Mouse (Mus musculus) natural killer cell, adult 2 months (primary cell): ENCODE results near the gene Sh3rf3.

Experiments
- DNase-seq, 2 experiments: peaks; one replicate each; pipeline ENCODE4 v3.0.0; 2022; ENCODE audit warnings: low spot score in 2 of 2

The Sh3rf3 gene

DNA sequence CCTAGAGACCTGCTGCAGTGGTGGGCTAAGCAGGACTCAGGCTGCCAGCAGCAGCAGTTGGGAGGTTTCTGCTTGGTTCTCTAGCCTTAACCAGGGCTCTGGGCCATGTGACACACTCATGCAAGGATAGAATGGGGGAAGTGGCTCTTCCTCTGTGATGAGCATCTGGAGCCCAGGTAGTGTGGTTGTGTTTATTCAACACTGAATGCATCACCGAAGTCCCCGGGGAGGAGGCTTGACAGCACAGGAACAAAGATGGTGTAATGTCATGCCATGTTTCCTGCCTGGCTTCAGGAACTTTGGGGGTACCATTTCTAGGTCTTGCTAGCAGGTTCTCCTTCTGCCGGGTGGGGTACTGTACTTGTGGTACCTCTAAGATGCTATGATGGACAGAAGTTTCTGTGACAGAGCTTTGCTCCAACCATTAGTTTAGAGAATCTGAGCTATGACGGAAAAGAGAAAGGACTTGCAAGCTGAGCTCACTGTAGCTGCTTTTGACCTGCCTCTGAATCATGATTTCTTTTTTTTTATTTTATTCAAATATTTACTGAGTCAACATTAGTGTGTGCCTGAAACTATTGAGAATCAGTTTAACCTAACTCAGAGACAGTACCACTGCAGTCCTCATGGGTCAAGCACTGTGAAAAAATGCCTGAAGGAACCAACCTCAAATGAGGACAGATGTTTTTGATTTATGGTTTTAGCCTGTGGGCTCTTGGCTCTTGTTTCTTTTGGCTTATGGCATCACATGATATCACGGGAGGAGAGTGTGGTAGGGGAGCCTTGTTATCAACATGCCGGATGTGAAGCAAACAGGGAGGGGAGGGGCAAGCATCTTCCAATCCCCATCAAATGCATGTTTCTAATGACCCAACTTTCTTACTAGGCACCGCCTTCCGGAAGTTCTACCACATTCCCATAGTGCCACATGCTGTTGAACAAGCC lies 102.4 kb downstream of the Sh3rf3 start:
- DNase-seq: no peak

DNA sequence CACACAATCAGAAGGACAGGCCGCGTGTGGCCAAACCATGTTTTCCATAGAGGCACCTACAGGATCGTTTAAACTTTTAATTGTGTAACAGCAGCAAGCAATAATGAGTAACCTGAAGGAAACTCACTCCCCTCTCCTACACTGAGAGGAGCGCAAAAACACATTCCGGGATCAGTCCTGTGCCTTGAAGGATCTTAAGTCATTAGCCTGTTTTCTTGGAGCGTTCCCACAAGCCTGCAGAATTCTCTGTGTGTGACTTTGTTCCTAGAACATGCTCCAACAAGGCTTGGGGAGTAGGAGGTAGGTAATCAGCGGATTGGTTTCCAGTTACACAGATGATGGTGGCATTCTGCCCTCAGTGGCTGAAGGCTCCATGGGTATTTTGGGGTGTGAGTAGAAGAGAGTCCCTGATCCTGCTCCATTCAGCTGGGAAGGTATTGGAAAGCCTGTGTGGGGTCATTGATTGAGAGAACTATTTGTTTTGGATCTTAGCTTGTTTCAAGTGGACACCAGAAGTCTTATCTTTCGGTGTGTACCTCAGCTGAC lies 108.6 kb downstream of the Sh3rf3 start:
- no peak for DNase-seq

DNA sequence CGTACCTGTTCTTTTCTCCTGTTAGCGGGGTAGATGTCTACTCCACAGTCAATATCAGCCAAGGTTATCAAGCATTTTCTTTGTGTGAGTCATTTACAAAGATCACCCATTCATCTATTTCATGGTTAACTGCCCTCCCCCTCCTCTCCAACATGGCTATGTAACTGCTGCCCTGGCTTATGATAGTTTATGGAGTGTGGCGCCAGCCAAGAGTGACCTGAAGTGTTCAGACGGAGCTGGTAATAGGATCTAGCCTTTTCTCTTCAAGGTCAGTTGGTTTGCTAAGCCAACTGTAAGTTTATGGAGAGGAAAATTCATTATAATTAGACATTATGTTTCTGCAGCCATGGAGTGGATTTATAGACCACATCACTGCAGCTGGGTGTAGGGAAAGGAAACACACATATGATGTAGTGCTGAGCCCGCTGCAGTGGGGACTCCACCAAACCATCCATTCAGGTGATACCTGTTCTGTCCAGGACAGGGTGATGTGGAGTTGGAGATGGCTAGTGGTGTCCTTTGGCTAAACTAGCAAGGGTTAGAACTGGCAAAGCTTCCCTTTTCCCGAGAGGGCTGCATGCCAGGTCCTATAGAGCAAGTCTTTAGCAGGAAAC lies 109.2 kb downstream of the Sh3rf3 start:
- DNase-seq: no peak

DNA sequence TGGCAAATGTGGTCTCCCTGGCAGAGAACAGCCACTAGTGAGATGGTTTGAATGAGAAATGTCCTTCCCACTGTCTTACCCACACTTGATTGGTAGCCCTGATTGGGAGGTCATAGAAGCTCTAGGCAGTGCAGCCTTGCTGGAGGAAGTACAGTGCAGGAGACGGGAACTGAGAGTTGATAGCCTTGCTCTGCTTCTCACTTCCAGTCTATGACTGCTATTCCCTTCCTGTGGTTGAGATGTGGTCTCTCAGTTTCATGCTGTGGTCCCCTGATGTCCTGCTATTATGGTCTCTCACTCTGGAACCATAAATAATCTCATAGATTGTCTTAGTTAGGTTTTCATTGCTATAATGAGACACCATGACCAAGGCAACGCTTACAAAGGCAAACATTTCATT lies 109.8 kb downstream of the Sh3rf3 start:
- no peak for DNase-seq

DNA sequence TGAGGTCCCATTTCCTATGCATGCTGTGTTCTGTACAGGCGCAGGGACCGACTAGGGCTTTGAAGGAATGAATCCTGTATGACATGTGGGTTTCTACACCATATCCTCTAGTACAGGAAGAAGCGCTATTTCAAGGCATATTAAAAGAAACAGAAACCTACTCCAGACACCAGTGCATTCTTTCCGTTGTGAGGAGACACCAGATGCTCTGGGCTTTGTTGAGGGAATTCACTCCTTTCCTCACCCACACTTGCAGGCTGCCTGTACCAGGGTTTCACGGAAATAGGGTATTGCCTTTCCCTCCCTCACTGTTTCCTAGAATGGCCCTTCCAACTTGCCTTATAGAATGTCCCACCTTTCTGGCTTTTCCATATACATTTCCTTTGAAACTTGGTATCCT lies 113.4 kb downstream of the Sh3rf3 start:
- DNase-seq: no peak

DNA sequence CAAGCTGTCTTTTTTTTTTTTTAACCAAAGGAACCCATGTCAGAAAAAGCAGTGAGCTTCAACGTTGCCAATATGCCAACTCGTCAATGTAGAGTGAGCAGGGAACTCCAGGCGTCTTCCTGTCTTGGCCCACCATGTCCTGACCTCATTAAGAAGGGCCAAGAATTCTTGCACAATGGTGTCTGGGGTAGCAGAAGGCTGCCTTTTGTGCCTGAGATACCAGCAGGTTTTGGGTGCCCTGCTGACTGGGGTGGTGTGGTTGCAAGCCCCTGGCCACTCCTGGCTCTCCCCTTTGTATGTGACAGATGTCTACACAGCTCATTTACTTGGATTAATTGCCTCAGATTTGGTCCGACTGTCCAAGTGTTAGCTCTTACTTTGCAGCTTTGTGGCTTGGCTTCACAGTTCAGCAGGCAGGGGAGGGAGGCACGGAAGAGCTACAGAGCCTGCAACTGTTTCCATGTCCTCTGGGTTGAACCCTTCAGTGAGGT lies 115.8 kb downstream of the Sh3rf3 start:
- DNase-seq: no peak

DNA sequence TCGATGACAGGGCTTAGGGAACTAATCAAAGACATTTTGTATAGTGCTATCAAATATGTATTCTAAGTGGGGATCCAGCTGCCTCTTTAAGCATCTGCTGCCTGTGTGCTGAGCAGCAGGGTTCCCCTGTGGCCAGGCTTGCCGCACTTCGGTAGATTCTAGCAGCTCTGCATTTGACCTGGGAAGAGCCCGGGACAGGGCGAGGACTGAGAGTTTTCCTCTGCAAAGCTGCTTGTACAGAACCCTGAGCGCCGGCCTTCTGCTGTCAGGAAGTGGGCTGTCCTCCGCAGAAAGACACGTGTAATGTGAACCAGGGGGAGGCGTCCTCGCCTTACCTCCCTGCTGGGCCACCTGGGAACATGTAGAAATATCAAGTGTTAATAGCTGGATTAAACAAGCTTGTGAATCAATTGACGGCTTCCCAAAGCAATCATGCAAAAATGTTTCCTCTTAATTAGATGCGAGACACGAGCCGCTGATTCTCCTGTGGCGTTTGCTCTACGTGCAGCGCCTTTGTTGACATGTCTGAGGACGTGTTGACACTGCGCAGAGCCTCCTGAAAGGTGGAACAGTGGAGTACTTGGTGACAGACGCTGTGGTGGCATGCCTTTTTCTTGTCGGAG lies 119.1 kb downstream of the Sh3rf3 start:
- no peak for DNase-seq

DNA sequence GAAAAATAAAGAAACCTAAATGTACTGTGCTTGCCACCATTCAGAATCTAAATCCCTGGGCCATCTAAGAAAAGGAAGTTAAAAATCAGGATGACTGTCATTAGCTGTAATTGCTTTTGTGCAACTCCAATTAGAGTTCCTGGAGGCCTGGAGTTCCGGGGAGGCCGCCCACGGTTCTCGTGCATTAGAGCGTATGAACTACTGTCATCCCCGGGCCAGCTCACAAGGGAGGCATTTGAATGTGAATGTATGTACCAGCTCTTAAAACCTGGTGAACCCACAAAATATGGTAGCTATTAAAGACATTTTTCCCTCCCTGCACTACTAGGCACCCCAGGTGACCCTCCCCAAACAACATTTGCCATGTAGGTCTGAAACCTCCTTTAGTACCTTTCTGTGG lies 122.4 kb downstream of the Sh3rf3 start:
- DNase-seq: no peak

DNA sequence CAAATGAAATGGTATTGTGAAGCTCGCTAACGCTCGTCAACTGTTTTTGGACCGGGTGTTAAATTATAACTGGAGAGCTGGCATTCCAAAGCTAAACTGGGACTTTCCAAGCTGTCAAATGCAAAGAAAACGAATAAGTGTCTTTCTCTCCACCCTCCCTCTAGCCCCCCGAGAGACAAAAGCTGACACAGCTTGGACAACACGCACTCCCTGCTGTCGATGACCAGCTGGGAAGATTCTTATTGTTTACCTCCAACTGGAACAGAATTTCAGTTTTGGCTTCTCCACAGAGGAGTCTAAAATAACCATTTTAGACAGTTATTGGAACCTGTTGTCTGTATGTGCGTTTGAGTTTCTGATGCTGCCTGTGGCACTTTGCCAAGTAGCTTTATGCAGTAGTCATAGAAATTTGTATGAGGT lies 123.3 kb downstream of the Sh3rf3 start:
- DNase-seq: no peak

DNA sequence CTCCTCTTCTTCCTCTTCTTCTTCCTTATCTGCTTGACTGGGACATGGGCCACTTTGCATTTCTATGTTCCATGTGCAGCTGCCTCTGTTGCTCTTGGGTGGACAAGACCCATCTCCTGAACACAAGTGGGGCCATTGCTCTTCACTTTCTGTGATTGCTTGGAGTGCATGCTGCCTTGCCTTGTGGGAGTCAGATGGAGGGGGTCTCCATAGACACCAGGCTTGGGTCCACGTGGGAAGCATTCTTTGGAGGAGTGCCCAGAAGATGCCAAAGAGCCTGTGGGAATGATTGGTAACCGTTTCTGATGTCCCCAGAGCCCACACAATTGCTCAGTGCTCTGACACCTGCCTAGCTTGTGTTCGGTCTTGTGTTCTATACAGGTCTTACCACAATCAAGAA lies 124.4 kb downstream of the Sh3rf3 start:
- DNase-seq: no peak

DNA sequence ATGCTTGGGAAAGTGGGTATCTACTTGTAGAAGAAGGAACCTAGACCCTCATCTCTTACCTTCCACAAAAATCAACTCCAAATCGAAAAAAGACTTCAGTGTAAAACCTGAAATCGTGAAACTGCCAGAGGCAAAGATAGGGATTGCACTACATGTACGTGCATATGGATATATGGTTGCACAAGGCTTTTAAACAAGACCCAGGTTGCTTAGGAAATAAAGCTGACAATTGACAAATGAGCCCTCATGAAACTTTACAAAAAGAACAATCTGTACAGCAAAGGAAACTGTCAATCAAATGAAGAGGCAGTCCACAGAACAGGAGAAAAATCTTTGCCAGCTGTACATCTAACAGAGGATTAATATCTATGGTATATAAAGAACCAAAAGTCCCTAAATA lies 129.7 kb downstream of the Sh3rf3 start:
- DNase-seq: no peak

DNA sequence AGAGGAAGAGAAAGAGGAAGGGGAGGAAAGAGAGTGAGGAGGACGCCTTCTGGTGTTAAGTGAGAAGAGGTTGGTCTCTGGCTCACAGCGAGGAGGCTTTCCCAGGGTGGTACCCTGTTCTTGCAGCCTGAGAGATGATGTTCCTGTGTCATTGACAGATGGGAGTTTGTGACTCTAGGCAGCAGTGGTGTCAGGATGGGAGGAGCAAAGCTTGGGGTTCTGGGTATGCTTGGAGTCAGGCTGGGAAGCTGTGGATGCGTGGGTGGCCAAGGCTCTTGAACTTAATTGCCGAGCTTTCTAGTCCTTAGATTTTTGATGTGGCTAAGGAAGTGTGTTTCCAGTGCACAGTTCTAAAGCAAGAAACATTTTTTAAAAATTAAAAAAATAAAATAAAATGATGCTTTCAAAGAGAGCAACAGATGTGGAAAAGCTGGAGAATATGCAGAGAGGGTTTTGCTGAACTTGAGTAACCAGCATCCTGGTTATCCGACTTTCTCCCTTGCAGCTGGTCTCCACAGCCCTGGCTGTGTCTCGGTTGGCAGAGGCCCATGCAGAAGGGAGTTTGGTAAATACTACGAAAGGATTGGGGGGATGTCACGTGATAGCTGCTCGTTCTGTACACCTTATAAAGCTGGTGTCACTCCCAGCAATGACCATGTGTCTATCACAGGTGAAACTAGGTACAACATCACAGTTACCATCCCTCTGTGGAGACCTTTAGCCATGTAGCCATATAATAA lies 130.7 kb downstream of the Sh3rf3 start:
- DNase-seq: no peak

DNA sequence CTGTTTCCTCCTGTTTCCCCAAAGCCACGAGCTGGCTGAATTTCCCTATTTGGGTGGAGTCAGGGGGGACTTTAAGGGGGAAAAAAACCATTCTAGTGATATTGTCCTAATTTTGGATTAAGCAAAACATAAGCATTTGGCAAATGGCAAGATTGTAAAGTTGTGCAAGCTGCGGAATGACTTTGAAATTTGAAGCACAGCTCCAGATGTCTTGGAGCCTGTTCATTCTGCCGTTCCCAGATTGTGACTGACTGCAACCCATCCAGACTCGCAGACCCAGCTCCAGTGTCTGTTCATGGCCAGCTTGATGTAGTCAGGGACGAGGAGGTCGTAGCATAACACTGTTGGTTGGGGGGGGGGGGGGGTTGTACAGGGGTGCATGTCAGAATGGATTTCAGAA lies 131.8 kb downstream of the Sh3rf3 start:
- DNase-seq: no peak

DNA sequence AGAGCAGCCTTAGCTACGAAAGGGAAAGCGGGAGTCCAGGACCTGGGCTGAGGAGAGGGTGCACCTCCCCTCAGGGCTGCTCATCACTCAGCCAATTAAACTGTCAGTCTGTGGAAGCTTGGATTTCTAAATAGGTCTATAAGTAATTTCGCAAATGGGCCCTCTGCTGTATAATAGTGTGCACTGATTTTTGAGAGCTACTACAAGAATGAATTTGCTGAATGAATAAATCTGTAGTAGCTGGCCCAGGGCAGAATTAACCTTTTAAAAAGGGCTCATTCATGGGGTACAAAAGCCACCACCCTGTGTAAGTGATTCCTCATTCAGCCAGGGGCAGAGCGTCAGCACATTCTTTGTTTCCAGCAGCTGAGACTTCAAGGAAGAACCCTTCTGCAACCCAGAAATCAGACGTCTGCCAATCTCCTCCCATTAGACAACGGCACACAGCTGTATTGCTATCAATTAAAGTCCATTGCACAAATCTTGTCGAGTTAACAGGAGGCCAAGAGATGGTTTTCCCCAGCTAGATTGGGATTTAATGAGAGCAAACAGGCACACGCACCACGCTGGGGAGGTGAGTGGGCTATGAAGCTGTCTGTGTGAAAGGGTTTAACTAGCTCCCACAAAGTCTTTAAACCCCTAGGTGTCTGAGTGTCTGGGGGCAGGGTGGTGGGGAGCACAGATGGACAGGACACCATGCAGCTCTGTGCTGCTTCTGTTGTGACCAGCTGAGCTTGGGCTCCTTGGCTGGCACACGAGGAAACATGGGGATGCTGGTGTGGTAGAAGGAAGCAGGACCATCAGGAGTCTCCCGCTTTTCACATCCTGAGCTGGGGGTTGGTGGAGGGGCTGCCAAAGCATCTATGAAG lies 136.8 kb downstream of the Sh3rf3 start:
- DNase-seq: no peak

DNA sequence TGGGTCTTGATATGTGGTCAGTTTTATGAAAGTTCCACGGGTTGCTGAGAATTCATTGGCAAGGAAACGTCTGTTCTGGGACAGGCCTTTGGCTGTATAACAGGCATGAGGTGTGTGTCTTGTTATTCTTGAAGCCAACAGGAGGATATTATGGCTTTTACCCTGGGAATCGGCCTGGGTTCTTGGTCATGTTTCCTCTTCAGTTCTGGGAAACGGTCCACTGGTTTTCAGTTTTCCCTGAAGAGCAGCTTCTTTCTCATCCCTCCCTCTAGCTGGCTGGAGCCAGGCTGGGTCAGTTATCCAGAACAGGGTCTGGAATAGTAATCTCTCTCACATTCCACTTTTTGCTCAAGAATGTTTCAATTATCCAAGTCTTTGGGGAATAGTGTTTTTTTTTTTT lies 147.0 kb downstream of the Sh3rf3 start:
- no peak for DNase-seq

DNA sequence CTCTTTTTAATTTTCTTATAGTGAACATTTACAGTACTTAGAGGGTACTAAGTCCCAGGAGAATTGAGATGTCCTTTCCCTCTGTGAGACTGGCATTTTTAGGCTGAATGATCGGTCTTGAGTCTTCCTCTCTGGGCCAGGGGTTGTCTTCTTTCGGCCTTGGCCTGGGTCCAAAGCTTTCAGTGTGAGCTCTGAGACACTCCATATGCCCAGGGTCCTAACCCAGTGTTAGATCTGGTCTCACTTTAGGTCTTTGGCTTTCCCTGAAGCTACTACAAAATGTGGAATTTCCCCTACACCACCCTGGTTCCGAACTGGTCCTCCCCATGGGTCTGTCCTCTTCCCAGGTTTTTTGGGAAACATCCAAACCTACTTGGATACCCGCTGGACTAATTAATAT lies 155.1 kb downstream of the Sh3rf3 start:
- no peak for DNase-seq

DNA sequence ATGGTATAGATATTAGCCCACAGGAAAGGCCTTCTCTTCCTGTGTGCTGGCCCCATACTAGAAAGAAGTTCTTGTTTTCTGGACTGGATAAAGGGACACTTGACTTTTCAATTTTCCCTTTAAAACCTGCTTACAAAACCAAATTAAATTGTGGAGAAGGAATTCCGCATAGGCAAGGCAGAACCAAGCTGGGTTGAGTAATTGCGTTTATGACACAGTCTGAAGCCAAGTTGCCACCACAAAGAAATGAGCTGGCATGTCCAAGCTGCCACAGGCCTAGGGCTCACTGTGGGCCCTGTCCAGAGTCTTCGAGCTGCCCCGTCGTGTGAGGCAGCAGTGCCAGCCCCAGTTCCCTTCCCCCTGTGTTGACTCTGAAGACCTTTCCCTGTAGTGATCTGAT lies 156.2 kb downstream of the Sh3rf3 start:
- DNase-seq: no peak

DNA sequence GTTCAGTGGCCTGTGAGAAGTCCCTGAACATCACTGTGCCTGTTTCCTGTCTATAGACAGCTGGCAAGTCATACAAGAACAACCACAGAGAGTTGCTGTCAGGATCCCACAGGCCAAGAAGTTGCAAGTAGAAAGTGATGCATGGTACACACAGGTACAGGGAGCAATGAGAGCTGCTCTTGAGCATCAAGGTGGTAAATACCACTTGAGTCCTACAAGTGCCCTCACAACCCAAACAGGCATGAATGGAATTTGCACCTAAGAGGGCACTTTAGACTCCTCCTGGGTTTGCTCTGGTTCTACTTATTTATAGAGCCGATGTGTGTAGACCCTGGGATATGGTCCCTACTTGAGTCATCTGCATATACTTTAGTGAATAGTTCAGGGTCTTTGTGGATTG lies 159.0 kb downstream of the Sh3rf3 start:
- no peak for DNase-seq

DNA sequence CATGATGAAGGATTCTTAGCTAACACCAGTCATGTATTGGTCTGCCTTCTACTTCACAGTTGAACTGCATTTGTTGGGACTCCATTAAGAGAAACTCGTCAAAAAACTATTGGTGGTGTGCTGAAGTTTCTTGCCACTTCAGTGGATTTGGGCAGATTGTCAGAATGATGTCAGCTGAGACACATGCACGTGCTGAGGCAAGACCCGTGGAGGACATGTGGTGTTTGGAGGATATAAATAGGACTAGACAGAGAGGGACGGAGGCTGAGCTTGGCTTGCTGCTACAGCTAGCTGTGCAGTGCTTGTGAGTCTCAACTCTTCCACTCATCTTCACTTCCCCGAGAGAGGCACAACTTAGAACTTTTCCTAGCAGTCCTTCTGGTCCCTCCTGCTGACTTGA lies 161.0 kb downstream of the Sh3rf3 start:
- DNase-seq: no peak

DNA sequence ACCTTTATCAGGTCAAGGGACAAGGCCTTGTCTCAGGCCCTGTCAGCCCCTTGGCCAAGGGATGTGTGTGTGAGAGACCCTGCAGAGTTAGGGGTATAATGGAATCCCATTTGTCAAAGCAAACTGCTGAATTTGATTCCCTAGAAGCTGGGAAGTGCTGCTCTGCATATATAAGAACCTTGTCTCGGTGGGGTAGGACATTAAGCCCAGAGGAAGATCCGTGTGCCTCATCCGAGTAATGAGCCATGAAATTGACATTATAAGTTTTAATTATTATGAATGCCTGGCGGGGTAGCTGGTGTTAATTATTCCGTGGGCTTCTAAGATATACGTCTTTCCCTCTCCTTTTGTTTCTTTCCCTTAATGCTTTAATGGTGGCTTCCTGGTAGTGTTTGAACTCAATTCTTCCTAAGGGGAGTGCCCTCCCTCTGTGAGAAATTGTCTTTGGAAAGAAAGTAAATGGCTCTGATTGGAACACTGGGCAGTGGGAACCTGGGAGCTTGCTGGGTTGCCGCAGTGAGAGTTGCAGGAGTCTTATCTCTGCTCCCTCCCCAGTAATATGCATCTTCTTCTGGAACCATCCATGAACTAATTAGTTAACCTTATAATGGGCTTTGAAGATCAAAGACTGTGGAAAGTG lies 166.3 kb downstream of the Sh3rf3 start:
- no peak for DNase-seq
